Mouse (Mus musculus) heart, embryonic 12.5 days (tissue): Measurements from ENCODE around the gene Cav3. TPM values are rescaled to one million over a fixed set of nuclear protein-coding genes. Genes with fewer than 3 reads are reported as not detected.
A peak's percentile ranks its signal among the peaks of the same experiment; 100 is the strongest.

Source experiments
- ATAC-seq: fragments of 200-750 bp; cut with Nextera tagmentation; 2 replicates; pipeline ENCODE4 v1.8.0; 2017; ENCODE audit warnings: moderate TSS enrichment, moderate library complexity; ENCODE audit not compliant: insufficient number of reproducible peaks, low FRiP score
- H3K27ac ChIP-seq: fragments of 300-500 bp; sonication (generic); 2 replicates; pipeline ENCODE4 v1.5.1; 2016; ENCODE audit warnings: mild to moderate bottlenecking, moderate library complexity; ENCODE audit not compliant: poor library complexity, severe bottlenecking
- H3K27me3 ChIP-seq: fragments of 300-500 bp; sonication (generic); replicated peaks from 2 replicates; pipeline ENCODE4 v1.6.1; 2016; ENCODE audit warnings: mild to moderate bottlenecking, moderate library complexity
- H3K36me3 ChIP-seq: fragments of 300-500 bp; sonication (generic); 2 replicates; pipeline ENCODE4 v1.6.1; 2016; ENCODE audit warnings: mild to moderate bottlenecking, moderate library complexity
- H3K4me1 ChIP-seq: fragments of 300-500 bp; sonication (generic); replicated peaks from 2 replicates; pipeline ENCODE4 v1.6.1; 2016; ENCODE audit warnings: mild to moderate bottlenecking
- H3K4me2 ChIP-seq: fragments of 300-500 bp; sonication (generic); 2 replicates; pipeline ENCODE4 v1.6.1; 2016; ENCODE audit warnings: mild to moderate bottlenecking, moderate library complexity
- H3K4me3 ChIP-seq: fragments of 300-500 bp; sonication (generic); 2 replicates; pipeline ENCODE4 v1.5.1; 2016; ENCODE audit warnings: mild to moderate bottlenecking
- H3K9ac ChIP-seq: fragments of 300-500 bp; sonication (generic); 2 replicates; pipeline ENCODE4 v1.6.1; 2016; ENCODE audit warnings: mild to moderate bottlenecking, moderate library complexity
- H3K9me3 ChIP-seq: fragments of 300-500 bp; sonication (generic); replicated peaks from 2 replicates; pipeline ENCODE4 v1.6.1; 2016; ENCODE audit warnings: mild to moderate bottlenecking, moderate library complexity
- WGBS: fragments of 180-500 bp; shearing (Covaris S2); methylation state at CpG from one replicate; pipeline ENCODE4 v1.1.7; 2016; 5-methylcytosine and 5-hydroxymethylcytosine counted together
- polyA plus RNA-seq: library from polyadenylated mRNA; unstranded; fragments of >200 nt; fragmentation: Nextera tagmentation; extraction: Ambion mirVana; gene quantifications from 2 replicates; pipeline ENCODE4 v1.2.1, GENCODE M21; 2016

Gene Cav3
- polyA plus RNA-seq, 1 experiment from 2014 or later = 61.3 TPM

- Histone ChIP-seq H3K4me1 (peaks cover 6% of the 10 kb centered on the region), H3K4me2 (no peak overlapping the region), H3K4me3 (no peak overlapping the region), H3K36me3 (no peaks in the 10 kb centered on the region), H3K9ac (no peak overlapping the region), H3K27ac (no peak overlapping the region), H3K27me3 (peaks cover 55% of the 10 kb centered on the region), H3K9me3 (no peaks in the 10 kb centered on the region)
- WGBS = 57% methylated on average over 4 of the region's 4 CpGs
- ATAC-seq = no peak
Measured at GRCm38 (mm10) chr6:112495219-112495618, 35.9 kb downstream of the Cav3 start.

- 75% methylated on average over 8 of the region's 8 CpGs for WGBS
- Histone ChIP-seq H3K9me3 (no peaks in the 10 kb centered on the region), H3K4me2 (no peak overlapping the region), H3K27me3 (peaks cover 51% of the 10 kb centered on the region), H3K9ac (no peak overlapping the region), H3K27ac (no peak overlapping the region), H3K4me3 (no peak overlapping the region), H3K36me3 (no peaks in the 10 kb centered on the region), H3K4me1 (no peaks in the 10 kb centered on the region)
- no peak for ATAC-seq
Measured at GRCm38 (mm10) chr6:112496291-112497060, 37.2 kb downstream of the Cav3 start.

- H3K36me3 ChIP-seq = no peaks in the 10 kb centered on the region
- H3K4me1 ChIP-seq = no peaks in the 10 kb centered on the region
- no peak for ATAC-seq
- H3K9ac ChIP-seq = no peak overlapping the region
- no peaks in the 10 kb centered on the region for H3K9me3 ChIP-seq
- H3K4me2 ChIP-seq = no peak overlapping the region
- H3K27ac ChIP-seq = no peak overlapping the region
- H3K4me3 ChIP-seq = no peak overlapping the region
- WGBS = 28% methylated on average over 2 of the region's 2 CpGs
- H3K27me3 ChIP-seq = peaks cover 50% of the 10 kb centered on the region
Measured at GRCm38 (mm10) chr6:112497456-112497855, 38.2 kb downstream of the Cav3 start.

- no peak overlapping the region for H3K27ac ChIP-seq
- no peak overlapping the region for H3K9ac ChIP-seq
- H3K36me3 ChIP-seq = no peaks in the 10 kb centered on the region
- WGBS = 87% methylated on average over 3 of the region's 3 CpGs
- no peaks in the 10 kb centered on the region for H3K9me3 ChIP-seq
- no peak overlapping the region for H3K4me3 ChIP-seq
- peaks cover 51% of the 10 kb centered on the region for H3K27me3 ChIP-seq
- no peaks in the 10 kb centered on the region for H3K4me1 ChIP-seq
- H3K4me2 ChIP-seq = no peak overlapping the region
- ATAC-seq = no peak
Measured at GRCm38 (mm10) chr6:112498716-112499115, 39.4 kb downstream of the Cav3 start.

- 78% methylated on average over 2 of the region's 2 CpGs for WGBS
- H3K4me3 ChIP-seq = no peak overlapping the region
Measured at GRCm38 (mm10) chr6:112499456-112499855, 40.2 kb downstream of the Cav3 start.

GRCm38 (mm10) chr6:112501156-112501555, 41.9 kb downstream of the Cav3 start:
- H3K4me3 ChIP-seq = no peak overlapping the region
- ATAC-seq = no peak
- no peaks in the 10 kb centered on the region for H3K4me1 ChIP-seq
- no peaks in the 10 kb centered on the region for H3K9me3 ChIP-seq
- H3K27ac ChIP-seq = no peak overlapping the region
- no peak overlapping the region for H3K9ac ChIP-seq
- H3K4me2 ChIP-seq = no peak overlapping the region
- 58% methylated on average over 2 of the region's 2 CpGs for WGBS
- peaks cover 58% of the 10 kb centered on the region for H3K27me3 ChIP-seq
- no peaks in the 10 kb centered on the region for H3K36me3 ChIP-seq

More at GRCm38 (mm10) chr6:112499456-112499855, 40.2 kb downstream of the Cav3 start:
- Histone ChIP-seq H3K36me3 (no peaks in the 10 kb centered on the region), H3K27ac (no peak overlapping the region), H3K4me2 (no peak overlapping the region), H3K27me3 (peaks cover 53% of the 10 kb centered on the region), H3K9ac (no peak overlapping the region), H3K4me1 (no peaks in the 10 kb centered on the region), H3K9me3 (no peaks in the 10 kb centered on the region)
- no peak for ATAC-seq

- no peak overlapping the region for H3K9ac ChIP-seq
- no peaks in the 10 kb centered on the region for H3K36me3 ChIP-seq
- H3K27me3 ChIP-seq = peaks cover 52% of the 10 kb centered on the region
- no peak overlapping the region for H3K27ac ChIP-seq
- 7% methylated on average over 2 of the region's 2 CpGs for WGBS
- no peak overlapping the region for H3K4me3 ChIP-seq
- H3K4me1 ChIP-seq = peaks cover 14% of the 10 kb centered on the region
- H3K9me3 ChIP-seq = no peaks in the 10 kb centered on the region; the same call in 1 of the 2 replicates
- ATAC-seq = peak; percentile 82; the same call in 1 of the 2 replicates
- no peak overlapping the region for H3K4me2 ChIP-seq
Measured at GRCm38 (mm10) chr6:112507617-112508016, 48.3 kb downstream of the Cav3 start.

- no peak overlapping the region for H3K27ac ChIP-seq
- H3K9ac ChIP-seq = no peak overlapping the region
- peaks cover 48% of the 10 kb centered on the region for H3K27me3 ChIP-seq
- 60% methylated on average over 2 of the region's 2 CpGs for WGBS
- no peaks in the 10 kb centered on the region; the same call in 1 of the 2 replicates for H3K9me3 ChIP-seq
- H3K36me3 ChIP-seq = no peaks in the 10 kb centered on the region
- H3K4me3 ChIP-seq = no peak overlapping the region
- no peak for ATAC-seq
- H3K4me1 ChIP-seq = peaks cover 14% of the 10 kb centered on the region
- no peak overlapping the region for H3K4me2 ChIP-seq
Measured at GRCm38 (mm10) chr6:112509590-112510131, 50.4 kb downstream of the Cav3 start.

- Histone ChIP-seq H3K27ac (no peak overlapping the region), H3K4me3 (no peak overlapping the region), H3K9me3 (no peaks in the 10 kb centered on the region; the same call in 1 of the 2 replicates), H3K4me2 (no peak overlapping the region), H3K36me3 (no peaks in the 10 kb centered on the region), H3K9ac (no peak overlapping the region), H3K27me3 (peaks cover 49% of the 10 kb centered on the region), H3K4me1 (peaks cover 14% of the 10 kb centered on the region)
- ATAC-seq = no peak
- 56% methylated on average over 4 of the region's 4 CpGs for WGBS
Measured at GRCm38 (mm10) chr6:112510346-112510745, 51.0 kb downstream of the Cav3 start.

GRCm38 (mm10) chr6:112514591-112514990, 55.3 kb downstream of the Cav3 start:
- ATAC-seq = no peak
- Histone ChIP-seq H3K27ac (no peak overlapping the region), H3K9me3 (no peaks in the 10 kb centered on the region; the same call in 1 of the 2 replicates), H3K4me2 (no peak overlapping the region), H3K9ac (no peak overlapping the region), H3K27me3 (peaks cover 53% of the 10 kb centered on the region), H3K36me3 (no peaks in the 10 kb centered on the region), H3K4me1 (peaks cover 3% of the 10 kb centered on the region), H3K4me3 (no peak overlapping the region)
- 83% methylated on average over 6 of the region's 6 CpGs for WGBS

- Histone ChIP-seq H3K9ac (no peak overlapping the region), H3K27me3 (peaks cover 39% of the 10 kb centered on the region), H3K36me3 (no peaks in the 10 kb centered on the region), H3K9me3 (no peaks in the 10 kb centered on the region; the same call in 1 of the 2 replicates), H3K27ac (no peak overlapping the region), H3K4me1 (no peaks in the 10 kb centered on the region), H3K4me2 (no peak overlapping the region), H3K4me3 (no peak overlapping the region)
- ATAC-seq = no peak
- 55% methylated on average over 1 of the region's 1 CpGs for WGBS
Measured at GRCm38 (mm10) chr6:112516496-112516895, 57.2 kb downstream of the Cav3 start.
